Mouse (Mus musculus) kidney, embryonic 15.5 days (tissue): ENCODE data around the gene Ppp4r3b. TPM values are rescaled to one million over a fixed set of nuclear protein-coding genes. Genes with fewer than 3 reads are reported as not detected.

ENCODE experiments used
- ATAC-seq: fragments of 200-750 bp; cut with Nextera tagmentation; replicated peaks from 2 replicates; pipeline ENCODE4 v1.8.0; 2017; ENCODE audit warnings: moderate TSS enrichment; ENCODE audit not compliant: low FRiP score
- H3K27ac ChIP-seq: fragments of 300-500 bp; sonication (generic); 2 replicates; pipeline ENCODE4 v1.5.1; 2015; ENCODE audit warnings: mild to moderate bottlenecking, inconsistent platforms
- H3K27me3 ChIP-seq: fragments of 300-500 bp; sonication (generic); 2 replicates; pipeline ENCODE4 v1.6.1; 2015; ENCODE audit warnings: inconsistent platforms
- H3K36me3 ChIP-seq: fragments of 300-500 bp; sonication (generic); 2 replicates; pipeline ENCODE4 v1.6.1; 2015; ENCODE audit warnings: inconsistent platforms
- H3K4me1 ChIP-seq: fragments of 300-500 bp; sonication (generic); 2 replicates; pipeline ENCODE4 v1.6.1; 2015; ENCODE audit warnings: inconsistent platforms
- H3K4me2 ChIP-seq: fragments of 300-500 bp; sonication (generic); 2 replicates; pipeline ENCODE4 v1.6.1; 2015; ENCODE audit warnings: moderate library complexity, mild to moderate bottlenecking, inconsistent platforms
- H3K4me3 ChIP-seq: fragments of 300-500 bp; sonication (generic); replicated peaks from 2 replicates; pipeline ENCODE4 v1.5.1; 2015; ENCODE audit warnings: mild to moderate bottlenecking, inconsistent platforms
- H3K9ac ChIP-seq: fragments of 300-500 bp; sonication (generic); 2 replicates; pipeline ENCODE4 v1.6.1; 2015; ENCODE audit warnings: mild to moderate bottlenecking, inconsistent platforms
- H3K9me3 ChIP-seq: fragments of 300-500 bp; sonication (generic); replicated peaks from 2 replicates; pipeline ENCODE4 v1.6.1; 2016; ENCODE audit warnings: inconsistent platforms
- WGBS: fragments of 180-500 bp; shearing (Covaris S2); methylation state at CpG from one replicate; pipeline ENCODE4 v1.1.7; 2015; ENCODE audit warnings: mixed read lengths; 5-methylcytosine and 5-hydroxymethylcytosine counted together
- polyA plus RNA-seq: library from polyadenylated mRNA; unstranded; fragments of >200 nt; fragmentation: Nextera tagmentation; extraction: Ambion mirVana; gene quantifications from 2 replicates; pipeline ENCODE4 v1.2.1, GENCODE M21; 2015

The Ppp4r3b gene
- polyA plus RNA-seq, 1 experiment from 2014 or later = 89.5 TPM

- Histone ChIP-seq H3K9ac (no peak overlapping the region), H3K9me3 (no peaks in the 10 kb centered on the region), H3K4me1 (no peaks in the 10 kb centered on the region), H3K27ac (no peak overlapping the region), H3K36me3 (peaks cover 30% of the 10 kb centered on the region), H3K27me3 (no peaks in the 10 kb centered on the region), H3K4me2 (no peak overlapping the region), H3K4me3 (no peak overlapping the region)
- ATAC-seq = no peak
- WGBS = 100% methylated on average over 1 of the region's 1 CpGs
These were observed 66.7 kb downstream of the Ppp4r3b start for GRCm38 (mm10) chr11:29239353-29239752.

GRCm38 (mm10) chr11:29241961-29242360 is 69.3 kb downstream of the Ppp4r3b start:
- H3K9me3 ChIP-seq = no peaks in the 10 kb centered on the region
- peaks cover 31% of the 10 kb centered on the region for H3K36me3 ChIP-seq
- no peaks in the 10 kb centered on the region for H3K27me3 ChIP-seq
- no peak for ATAC-seq
- H3K9ac ChIP-seq = no peak overlapping the region
- 90% methylated on average over 4 of the region's 4 CpGs for WGBS
- H3K4me3 ChIP-seq = no peak overlapping the region
- H3K4me2 ChIP-seq = no peak overlapping the region
- H3K4me1 ChIP-seq = peaks cover 12% of the 10 kb centered on the region
- no peak overlapping the region for H3K27ac ChIP-seq

- 59% methylated on average over 4 of the region's 4 CpGs for WGBS
These were observed 73.3 kb downstream of the Ppp4r3b start for GRCm38 (mm10) chr11:29245988-29246387.

GRCm38 (mm10) chr11:29246883-29247650 is 74.4 kb downstream of the Ppp4r3b start, which contains the start of gene Cfap36:
Gene Cfap36, minus strand, starts transcription at chr11:29247409.
- peak within 1 kb of the TSS; percentile 68 for H3K27ac ChIP-seq
- peak within 1 kb of the TSS; percentile 60 for H3K9ac ChIP-seq
- peak within 1 kb of the TSS; percentile 82 for H3K4me2 ChIP-seq
- H3K4me3 ChIP-seq = peak within 1 kb of the TSS; percentile 89
- peak; percentile 100 for ATAC-seq
- H3K36me3 ChIP-seq = peaks cover 12% of the 10 kb centered on the region
- H3K9me3 ChIP-seq = no peaks in the 10 kb centered on the region
- H3K27me3 ChIP-seq = no peaks in the 10 kb centered on the region
- H3K4me1 ChIP-seq = peaks cover 12% of the 10 kb centered on the region
- under 1% methylated on average over 53 of the region's 53 CpGs for WGBS

More at GRCm38 (mm10) chr11:29245988-29246387, 73.3 kb downstream of the Ppp4r3b start:
- H3K27ac ChIP-seq = no peak overlapping the region
- H3K4me2 ChIP-seq = peak overlapping the region; percentile 82
- ATAC-seq = no peak
- H3K4me1 ChIP-seq = peaks cover 12% of the 10 kb centered on the region
- peak overlapping the region; percentile 60; the same call in 1 of the 2 replicates for H3K9ac ChIP-seq
- peak overlapping the region; percentile 89 for H3K4me3 ChIP-seq
- H3K27me3 ChIP-seq = no peaks in the 10 kb centered on the region
- H3K9me3 ChIP-seq = no peaks in the 10 kb centered on the region
- H3K36me3 ChIP-seq = peaks cover 21% of the 10 kb centered on the region

- peak; percentile 15; the same call in 1 of the 2 replicates for ATAC-seq
- Histone ChIP-seq H3K4me2 (peak overlapping the region; percentile 82), H3K27me3 (no peaks in the 10 kb centered on the region), H3K9ac (no peak overlapping the region), H3K4me3 (peak overlapping the region; percentile 89), H3K4me1 (peaks cover 12% of the 10 kb centered on the region), H3K9me3 (no peaks in the 10 kb centered on the region), H3K36me3 (peaks cover 6% of the 10 kb centered on the region; the same call in 1 of the 2 replicates), H3K27ac (no peak overlapping the region)
- 84% methylated on average over 1 of the region's 1 CpGs for WGBS
These were observed 75.0 kb downstream of the Ppp4r3b start for GRCm38 (mm10) chr11:29247725-29248124.

- Histone ChIP-seq H3K4me3 (no peak overlapping the region), H3K4me1 (peaks cover 12% of the 10 kb centered on the region), H3K9me3 (no peaks in the 10 kb centered on the region), H3K9ac (no peak overlapping the region), H3K27ac (no peak overlapping the region), H3K36me3 (peaks cover 3% of the 10 kb centered on the region; the same call in 1 of the 2 replicates), H3K4me2 (no peak overlapping the region), H3K27me3 (no peaks in the 10 kb centered on the region)
- ATAC-seq = no peak
- WGBS = 97% methylated on average over 5 of the region's 5 CpGs
These were observed 75.7 kb downstream of the Ppp4r3b start for GRCm38 (mm10) chr11:29248386-29248785.

- 74% methylated on average over 1 of the region's 1 CpGs for WGBS
- Histone ChIP-seq H3K4me3 (no peak overlapping the region), H3K9me3 (no peaks in the 10 kb centered on the region), H3K9ac (no peak overlapping the region), H3K27me3 (no peaks in the 10 kb centered on the region), H3K4me1 (no peaks in the 10 kb centered on the region), H3K4me2 (no peak overlapping the region), H3K36me3 (no peaks in the 10 kb centered on the region), H3K27ac (no peak overlapping the region)
- ATAC-seq = no peak
These were observed 82.0 kb downstream of the Ppp4r3b start for GRCm38 (mm10) chr11:29254643-29255042.

- H3K4me3 ChIP-seq = no peak overlapping the region
- H3K36me3 ChIP-seq = no peaks in the 10 kb centered on the region
- H3K27me3 ChIP-seq = no peaks in the 10 kb centered on the region
- H3K9me3 ChIP-seq = no peaks in the 10 kb centered on the region
- 24% methylated on average over 3 of the region's 3 CpGs for WGBS
- ATAC-seq = no peak
- no peaks in the 10 kb centered on the region for H3K4me1 ChIP-seq
- H3K4me2 ChIP-seq = no peak overlapping the region
- no peak overlapping the region for H3K27ac ChIP-seq
- no peak overlapping the region for H3K9ac ChIP-seq
These were observed 95.1 kb downstream of the Ppp4r3b start for GRCm38 (mm10) chr11:29267824-29268223.

Other genes starting within 250 kb of the Ppp4r3b start
- 45.4 and 49.5 TPM in 2 replicates for gene Pnpt1, start 42.1 kb upstream of the Ppp4r3b start, polyA plus RNA-seq
- gene Cfap36, start 74.5 kb downstream of the Ppp4r3b start, polyA plus RNA-seq = 64.3 and 64.8 TPM in 2 replicates
- 28.9 and 31.5 TPM in 2 replicates for gene Ccdc88a, start 200.8 kb downstream of the Ppp4r3b start, polyA plus RNA-seq